Mouse (Mus musculus): ENCODE measurements around the gene Hibadh.

Hibadh gene

DNA sequence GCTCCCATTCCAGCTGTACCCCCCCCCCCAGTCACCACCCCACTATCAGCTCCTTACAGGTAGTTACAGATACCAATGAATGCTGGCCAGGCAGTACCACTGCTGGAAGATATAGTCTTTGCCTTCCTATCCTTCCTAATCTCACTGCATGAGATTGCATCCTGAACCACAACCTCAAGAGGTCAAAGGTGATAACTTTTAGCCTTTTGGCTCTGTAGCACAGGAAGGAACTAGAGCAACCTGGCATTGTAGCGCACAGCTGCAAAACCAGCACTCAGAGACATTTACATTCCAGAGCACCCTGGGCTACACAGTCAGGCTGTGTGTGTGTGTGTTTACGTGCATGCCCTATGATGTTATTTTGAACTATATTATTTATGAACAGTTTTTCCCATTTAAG is 137.2 kb downstream of the Hibadh start:
- 88% methylated on average over 2 of the region's 2 CpGs for WGBS

GRCm38 (mm10) chr6:52501479-52501878 is 138.7 kb downstream of the Hibadh start:
- WGBS: 100% methylated on average over 1 of the region's 1 CpGs
